Mouse (Mus musculus) stomach, postnatal 0 days (tissue): ENCODE measurements around the gene Fam81b.

Experiments
- CTCF ChIP-seq: IDR thresholded peaks from 2 replicates; pipeline ENCODE4 v1.5.1; 2016; ENCODE audit warnings: antibody characterized with exemption, low read depth, mild to moderate bottlenecking, moderate library complexity
- EP300 ChIP-seq: optimal IDR thresholded peaks from 2 replicates; pipeline ENCODE3; 2016; ENCODE audit warnings: antibody characterized with exemption

DNA sequence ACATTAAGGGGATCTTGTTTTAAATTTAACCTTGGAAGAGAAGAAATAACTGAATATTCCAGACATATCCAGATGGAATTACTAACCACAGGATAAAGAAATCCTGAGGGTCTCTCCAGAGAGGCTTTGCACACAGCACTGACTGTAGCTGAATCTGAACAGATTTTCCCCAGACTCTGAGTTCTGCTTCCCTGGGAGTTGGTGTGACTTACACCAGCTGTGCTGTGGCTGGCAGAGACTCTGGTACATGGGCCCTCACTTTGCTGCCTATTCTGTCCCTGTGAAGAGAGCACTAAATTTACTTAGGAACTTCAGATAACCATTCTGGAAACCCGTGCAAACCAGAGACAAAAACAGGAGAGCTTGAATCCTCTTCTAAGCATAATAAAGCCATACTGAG is 46.1 kb downstream of the Fam81b start:
- TF ChIP-seq EP300 (no peak), CTCF (no peak)
